Mouse (Mus musculus) embryonic facial prominence, embryonic 10.5 days (tissue): ENCODE measurements around the gene Gdpd3. TPM values are rescaled to one million over a fixed set of nuclear protein-coding genes. Genes with fewer than 3 reads are reported as not detected.
A peak's percentile ranks its signal among the peaks of the same experiment; 100 is the strongest.

ENCODE experiments used
- DNase-seq: peaks from one replicate; pipeline ENCODE4 v3.0.0-alpha.2; 2017; ENCODE audit warnings: low spot score
- H3K27ac ChIP-seq: fragments of 300-500 bp; sonication (generic); replicated peaks from 2 replicates; pipeline ENCODE4 v1.5.1; 2016; ENCODE audit warnings: mild to moderate bottlenecking
- H3K27me3 ChIP-seq: fragments of 300-500 bp; sonication (generic); replicated peaks from 2 replicates; pipeline ENCODE4 v1.6.1; 2016; ENCODE audit warnings: low read depth, mild to moderate bottlenecking; ENCODE audit not compliant: poor library complexity, severe bottlenecking
- H3K36me3 ChIP-seq: fragments of 300-500 bp; sonication (generic); replicated peaks from 2 replicates; pipeline ENCODE4 v1.6.1; 2016; ENCODE audit warnings: mild to moderate bottlenecking, moderate library complexity
- H3K4me1 ChIP-seq: fragments of 300-500 bp; sonication (generic); 2 replicates; pipeline ENCODE4 v1.6.1; 2016
- H3K4me3 ChIP-seq: fragments of 300-500 bp; sonication (generic); 2 replicates; pipeline ENCODE4 v1.5.1; 2016; ENCODE audit warnings: mild to moderate bottlenecking, moderate library complexity
- H3K9me3 ChIP-seq: fragments of 300-500 bp; sonication (generic); 2 replicates; pipeline ENCODE4 v1.6.1; 2016; ENCODE audit warnings: mild to moderate bottlenecking
- WGBS: fragments of 180-500 bp; shearing (Covaris S2); methylation state at CpG from one replicate; pipeline ENCODE4 v1.1.7; 2016; 5-methylcytosine and 5-hydroxymethylcytosine counted together
- polyA plus RNA-seq: library from polyadenylated mRNA; unstranded; fragments of >200 nt; fragmentation: Nextera tagmentation; extraction: Ambion mirVana; gene quantifications from 2 replicates; pipeline ENCODE4 v1.2.1, GENCODE M21; 2016

Gdpd3 gene
- polyA plus RNA-seq, 1 experiment from 2014 or later, result 1.8 TPM

- H3K4me3 ChIP-seq, result peak overlapping the region; percentile 93
- WGBS, result 86% methylated on average over 16 of the region's 16 CpGs
- no peak overlapping the region for H3K27ac ChIP-seq
- H3K9me3 ChIP-seq, result no peaks in the 10 kb centered on the region
- DNase-seq, result peak; percentile 37
- peaks cover 59% of the 10 kb centered on the region for H3K4me1 ChIP-seq
- peaks cover 44% of the 10 kb centered on the region for H3K36me3 ChIP-seq
- no peaks in the 10 kb centered on the region for H3K27me3 ChIP-seq
These were observed 29.5 kb downstream of the Gdpd3 start for GRCm38 (mm10) chr7:126795387-126796317.

- H3K36me3 ChIP-seq, result peaks cover 48% of the 10 kb centered on the region
- peak; percentile 34 for DNase-seq
- no peak overlapping the region for H3K27ac ChIP-seq
- H3K27me3 ChIP-seq, result no peaks in the 10 kb centered on the region
- no peaks in the 10 kb centered on the region for H3K9me3 ChIP-seq
- peaks cover 56% of the 10 kb centered on the region for H3K4me1 ChIP-seq
- 87% methylated on average over 8 of the region's 8 CpGs for WGBS
- H3K4me3 ChIP-seq, result peak overlapping the region; percentile 93
These were observed 30.3 kb downstream of the Gdpd3 start for GRCm38 (mm10) chr7:126796350-126796932.

GRCm38 (mm10) chr7:126797411-126798126 is 31.4 kb downstream of the Gdpd3 start, which contains the start of gene Fam57b:
Gene Fam57b, plus strand, starts transcription at chr7:126797668.
- no peaks in the 10 kb centered on the region for H3K27me3 ChIP-seq
- H3K4me3 ChIP-seq, result peak within 1 kb of the TSS; percentile 93
- peak within 1 kb of the TSS; percentile 97 for H3K27ac ChIP-seq
- H3K36me3 ChIP-seq, result peaks cover 58% of the 10 kb centered on the region
- peak; percentile 32 for DNase-seq
- H3K9me3 ChIP-seq, result no peaks in the 10 kb centered on the region
- WGBS, result 40% methylated on average over 21 of the region's 21 CpGs
- peaks cover 50% of the 10 kb centered on the region for H3K4me1 ChIP-seq

GRCm38 (mm10) chr7:126798127-126799049 is 32.3 kb downstream of the Gdpd3 start:
- under 1% methylated on average over 40 of the region's 40 CpGs for WGBS
- Histone ChIP-seq H3K4me1 (peaks cover 43% of the 10 kb centered on the region), H3K9me3 (no peaks in the 10 kb centered on the region), H3K4me3 (peak overlapping the region; percentile 93), H3K36me3 (peaks cover 66% of the 10 kb centered on the region), H3K27ac (peak overlapping the region; percentile 97), H3K27me3 (no peaks in the 10 kb centered on the region)
- no peak for DNase-seq

- Histone ChIP-seq H3K4me3 (peak overlapping the region; percentile 93), H3K9me3 (no peaks in the 10 kb centered on the region), H3K27ac (peak overlapping the region; percentile 97), H3K27me3 (no peaks in the 10 kb centered on the region), H3K4me1 (peaks cover 43% of the 10 kb centered on the region), H3K36me3 (peaks cover 72% of the 10 kb centered on the region)
- WGBS, result under 1% methylated on average over 36 of the region's 36 CpGs
- DNase-seq, result peak; percentile 98
These were observed 32.9 kb downstream of the Gdpd3 start for GRCm38 (mm10) chr7:126799050-126799467.

GRCm38 (mm10) chr7:126799468-126800268 is 33.5 kb downstream of the Gdpd3 start:
- DNase-seq, result no peak
- H3K9me3 ChIP-seq, result no peaks in the 10 kb centered on the region
- peaks cover 72% of the 10 kb centered on the region for H3K36me3 ChIP-seq
- peaks cover 43% of the 10 kb centered on the region for H3K4me1 ChIP-seq
- WGBS, result under 1% methylated on average over 38 of the region's 38 CpGs
- peak overlapping the region; percentile 93 for H3K4me3 ChIP-seq
- no peaks in the 10 kb centered on the region for H3K27me3 ChIP-seq
- H3K27ac ChIP-seq, result peak overlapping the region; percentile 97

GRCm38 (mm10) chr7:126800269-126801056 is 34.3 kb downstream of the Gdpd3 start:
- 56% methylated on average over 5 of the region's 5 CpGs for WGBS
- peaks cover 72% of the 10 kb centered on the region for H3K36me3 ChIP-seq

GRCm38 (mm10) chr7:126801057-126801422 is 34.9 kb downstream of the Gdpd3 start:
- peak overlapping the region; percentile 93; the same call in 1 of the 2 replicates for H3K4me3 ChIP-seq
- H3K36me3 ChIP-seq, result peaks cover 70% of the 10 kb centered on the region
- DNase-seq, result no peak
- peak overlapping the region; percentile 97 for H3K27ac ChIP-seq
- WGBS, result 97% methylated on average over 16 of the region's 16 CpGs
- H3K9me3 ChIP-seq, result no peaks in the 10 kb centered on the region
- H3K4me1 ChIP-seq, result peaks cover 39% of the 10 kb centered on the region
- H3K27me3 ChIP-seq, result no peaks in the 10 kb centered on the region

More at GRCm38 (mm10) chr7:126800269-126801056, 34.3 kb downstream of the Gdpd3 start:
- Histone ChIP-seq H3K27me3 (no peaks in the 10 kb centered on the region), H3K27ac (peak overlapping the region; percentile 97), H3K4me3 (peak overlapping the region; percentile 93), H3K9me3 (no peaks in the 10 kb centered on the region), H3K4me1 (peaks cover 43% of the 10 kb centered on the region)
- DNase-seq, result no peak

- 90% methylated on average over 11 of the region's 11 CpGs for whole genome bisulfite sequencing
- no peak overlapping the region; the same call in 1 of the 2 replicates for H3K27ac ChIP-seq
- no peak for DNase-seq
- no peaks in the 10 kb centered on the region for H3K27me3 ChIP-seq
- peaks cover 31% of the 10 kb centered on the region for H3K4me1 ChIP-seq
- H3K9me3 ChIP-seq, result no peaks in the 10 kb centered on the region
- H3K36me3 ChIP-seq, result peaks cover 70% of the 10 kb centered on the region
- H3K4me3 ChIP-seq, result no peak overlapping the region
These were observed 36.2 kb downstream of the Gdpd3 start for GRCm38 (mm10) chr7:126802134-126802889.

GRCm38 (mm10) chr7:126803181-126803580 is 37.0 kb downstream of the Gdpd3 start:
- Histone ChIP-seq H3K9me3 (no peaks in the 10 kb centered on the region), H3K4me3 (no peak overlapping the region), H3K27ac (no peak overlapping the region), H3K27me3 (no peaks in the 10 kb centered on the region), H3K36me3 (peaks cover 68% of the 10 kb centered on the region), H3K4me1 (peaks cover 31% of the 10 kb centered on the region)
- no peak for DNase-seq
- 89% methylated on average over 6 of the region's 6 CpGs for whole genome bisulfite sequencing
